Mouse (Mus musculus) intestine, postnatal 0 days (tissue): ENCODE results near the gene Papola. TPM values are rescaled to one million over a fixed set of nuclear protein-coding genes. Genes with fewer than 3 reads are reported as not detected.
A peak's percentile ranks its signal among the peaks of the same experiment; 100 is the strongest.

Experiments used
- ATAC-seq: fragments of 200-750 bp; cut with Nextera tagmentation; 2 replicates; pipeline ENCODE4 v1.8.0; 2017; ENCODE audit warnings: mild to moderate bottlenecking, moderate TSS enrichment, moderate library complexity
- H3K27ac ChIP-seq: fragments of 300-500 bp; sonication (generic); 2 replicates; pipeline ENCODE4 v1.5.1; 2014; ENCODE audit warnings: mild to moderate bottlenecking, low read depth, low read length, moderate library complexity
- H3K27me3 ChIP-seq: fragments of 300-500 bp; sonication (generic); replicated peaks from 2 replicates; pipeline ENCODE4 v1.6.1; 2014; ENCODE audit warnings: low read length, mixed read lengths; ENCODE audit not compliant: control insufficient read depth, insufficient read depth
- H3K36me3 ChIP-seq: fragments of 300-500 bp; sonication (generic); 2 replicates; pipeline ENCODE4 v1.6.1; 2014; ENCODE audit warnings: mild to moderate bottlenecking, moderate library complexity; ENCODE audit not compliant: control insufficient read depth, insufficient read depth
- H3K4me1 ChIP-seq: fragments of 300-500 bp; sonication (generic); replicated peaks from 2 replicates; pipeline ENCODE4 v1.6.1; 2014; ENCODE audit warnings: antibody characterized with exemption, low read length, mixed read lengths; ENCODE audit not compliant: control insufficient read depth, insufficient read depth
- H3K4me2 ChIP-seq: fragments of 300-500 bp; sonication (generic); replicated peaks from 2 replicates; pipeline ENCODE4 v1.6.1; 2014; ENCODE audit warnings: low read depth, mild to moderate bottlenecking, moderate library complexity
- H3K4me3 ChIP-seq: fragments of 300-500 bp; sonication (generic); 2 replicates; pipeline ENCODE4 v1.5.1; 2014; ENCODE audit warnings: low read depth, low read length
- H3K9ac ChIP-seq: fragments of 300-500 bp; sonication (generic); 2 replicates; pipeline ENCODE4 v1.6.1; 2014; ENCODE audit warnings: mild to moderate bottlenecking, low read depth, low read length
- H3K9me3 ChIP-seq: fragments of 300-500 bp; sonication (generic); 2 replicates; pipeline ENCODE4 v1.6.1; 2016; ENCODE audit warnings: mixed run types; ENCODE audit not compliant: control insufficient read depth
- CTCF ChIP-seq: sonication (generic); IDR thresholded peaks from 2 replicates; pipeline ENCODE4 v1.5.1; 2016; ENCODE audit warnings: low read depth, mild to moderate bottlenecking, control low read depth, antibody characterized with exemption, moderate library complexity
- WGBS: fragments of 180-500 bp; shearing (Covaris S2); extraction: QIAGEN DNeasy Blood & Tissue Kit; methylation state at CpG from one replicate; pipeline ENCODE4 v1.1.7; 2014; 5-methylcytosine and 5-hydroxymethylcytosine counted together
- polyA plus RNA-seq: library from polyadenylated mRNA; unstranded; fragments of >200 nt; fragmentation: Nextera tagmentation; extraction: Ambion mirVana; gene quantifications from 2 replicates; pipeline ENCODE4 v1.2.1, GENCODE M21; 2015

Gene Papola
- polyA plus RNA-seq, 1 experiment from 2014 or later: 101 TPM

- H3K27me3 ChIP-seq: no peaks in the 10 kb centered on the region
- no peaks in the 10 kb centered on the region for H3K4me1 ChIP-seq
- no peak overlapping the region for H3K9ac ChIP-seq
- WGBS: 71% methylated on average over 8 of the region's 8 CpGs
- H3K36me3 ChIP-seq: peaks cover 3% of the 10 kb centered on the region; the same call in 1 of the 2 replicates
- no peak for TF ChIP-seq CTCF
- no peak overlapping the region for H3K27ac ChIP-seq
- H3K9me3 ChIP-seq: no peaks in the 10 kb centered on the region
- no peak for ATAC-seq
- H3K4me2 ChIP-seq: no peak overlapping the region
- H3K4me3 ChIP-seq: no peak overlapping the region
Observed at GRCm38 (mm10) chr12:105849102-105849501, 64.6 kb downstream of the Papola start.

- WGBS: 76% methylated on average over 9 of the region's 9 CpGs
- Histone ChIP-seq H3K27me3 (no peaks in the 10 kb centered on the region), H3K9me3 (no peaks in the 10 kb centered on the region), H3K27ac (no peak overlapping the region), H3K4me3 (no peak overlapping the region), H3K9ac (no peak overlapping the region), H3K36me3 (peaks cover 3% of the 10 kb centered on the region; the same call in 1 of the 2 replicates), H3K4me1 (no peaks in the 10 kb centered on the region), H3K4me2 (no peak overlapping the region)
- no peak for TF ChIP-seq CTCF
- ATAC-seq: no peak
Observed at GRCm38 (mm10) chr12:105850675-105851074, 66.2 kb downstream of the Papola start.

GRCm38 (mm10) chr12:105852798-105853197, 68.3 kb downstream of the Papola start:
- no peak for TF ChIP-seq CTCF
- no peak for ATAC-seq
- no peak overlapping the region for H3K4me2 ChIP-seq
- H3K27ac ChIP-seq: no peak overlapping the region
- no peaks in the 10 kb centered on the region for H3K9me3 ChIP-seq
- H3K27me3 ChIP-seq: no peaks in the 10 kb centered on the region
- no peaks in the 10 kb centered on the region for H3K4me1 ChIP-seq
- WGBS: 67% methylated on average over 7 of the region's 7 CpGs
- no peak overlapping the region for H3K4me3 ChIP-seq
- H3K36me3 ChIP-seq: no peaks in the 10 kb centered on the region
- no peak overlapping the region for H3K9ac ChIP-seq

GRCm38 (mm10) chr12:105854639-105855038, 70.1 kb downstream of the Papola start:
- Histone ChIP-seq H3K27ac (no peak overlapping the region), H3K9ac (no peak overlapping the region), H3K4me1 (no peaks in the 10 kb centered on the region), H3K9me3 (no peaks in the 10 kb centered on the region), H3K4me2 (no peak overlapping the region), H3K4me3 (no peak overlapping the region), H3K27me3 (no peaks in the 10 kb centered on the region), H3K36me3 (no peaks in the 10 kb centered on the region)
- no peak for ATAC-seq
- TF ChIP-seq CTCF: peak; percentile 70
- WGBS: 33% methylated on average over 6 of the region's 6 CpGs

GRCm38 (mm10) chr12:105857902-105858640, 73.6 kb downstream of the Papola start:
- H3K27me3 ChIP-seq: no peaks in the 10 kb centered on the region
- no peak overlapping the region for H3K4me3 ChIP-seq
- no peak overlapping the region for H3K9ac ChIP-seq
- H3K9me3 ChIP-seq: no peaks in the 10 kb centered on the region
- H3K4me2 ChIP-seq: no peak overlapping the region
- H3K36me3 ChIP-seq: no peaks in the 10 kb centered on the region
- H3K27ac ChIP-seq: no peak overlapping the region
- H3K4me1 ChIP-seq: no peaks in the 10 kb centered on the region
- no peak for ATAC-seq
- no peak for TF ChIP-seq CTCF
- WGBS: 73% methylated on average over 5 of the region's 5 CpGs

- no peak for ATAC-seq
- Histone ChIP-seq H3K9ac (no peak overlapping the region), H3K9me3 (no peaks in the 10 kb centered on the region), H3K4me3 (no peak overlapping the region), H3K4me1 (no peaks in the 10 kb centered on the region), H3K36me3 (no peaks in the 10 kb centered on the region), H3K27ac (no peak overlapping the region), H3K4me2 (no peak overlapping the region), H3K27me3 (no peaks in the 10 kb centered on the region)
- 76% methylated on average over 6 of the region's 6 CpGs for WGBS
- TF ChIP-seq CTCF: no peak
Observed at GRCm38 (mm10) chr12:105862072-105862471, 77.6 kb downstream of the Papola start.

- no peak overlapping the region for H3K27ac ChIP-seq
- WGBS: 81% methylated on average over 22 of the region's 22 CpGs
Observed at GRCm38 (mm10) chr12:105862607-105863006, 78.1 kb downstream of the Papola start.

More at GRCm38 (mm10) chr12:105862607-105863006, 78.1 kb downstream of the Papola start:
- H3K9ac ChIP-seq: no peak overlapping the region
- H3K36me3 ChIP-seq: no peaks in the 10 kb centered on the region
- ATAC-seq: no peak
- no peak overlapping the region for H3K4me3 ChIP-seq
- H3K9me3 ChIP-seq: no peaks in the 10 kb centered on the region
- H3K4me2 ChIP-seq: no peak overlapping the region
- TF ChIP-seq CTCF: no peak
- H3K27me3 ChIP-seq: no peaks in the 10 kb centered on the region
- no peaks in the 10 kb centered on the region for H3K4me1 ChIP-seq
